Mouse (Mus musculus) midbrain, embryonic 15.5 days (tissue): ENCODE measurements around the gene Tomm34. TPM values are rescaled to one million over a fixed set of nuclear protein-coding genes. Genes with fewer than 3 reads are reported as not detected.

Experiments
- ATAC-seq: fragments of 200-750 bp; cut with Nextera tagmentation; replicated peaks from 2 replicates; pipeline ENCODE4 v1.8.0; 2017; ENCODE audit warnings: moderate TSS enrichment
- H3K27ac ChIP-seq: fragments of 300-500 bp; sonication (generic); 2 replicates; pipeline ENCODE4 v1.5.1; 2015; ENCODE audit warnings: mild to moderate bottlenecking, inconsistent platforms
- H3K27me3 ChIP-seq: fragments of 300-500 bp; sonication (generic); replicated peaks from 2 replicates; pipeline ENCODE4 v1.6.1; 2015; ENCODE audit warnings: inconsistent platforms
- H3K36me3 ChIP-seq: fragments of 300-500 bp; sonication (generic); replicated peaks from 2 replicates; pipeline ENCODE4 v1.6.1; 2015; ENCODE audit warnings: inconsistent platforms
- H3K4me1 ChIP-seq: fragments of 300-500 bp; sonication (generic); 2 replicates; pipeline ENCODE4 v1.6.1; 2015; ENCODE audit warnings: inconsistent platforms
- H3K4me2 ChIP-seq: fragments of 300-500 bp; sonication (generic); 2 replicates; pipeline ENCODE4 v1.6.1; 2015; ENCODE audit warnings: inconsistent platforms, mild to moderate bottlenecking, moderate library complexity
- H3K4me3 ChIP-seq: fragments of 300-500 bp; sonication (generic); 2 replicates; pipeline ENCODE4 v1.5.1; 2015; ENCODE audit warnings: mild to moderate bottlenecking, inconsistent platforms
- H3K9ac ChIP-seq: fragments of 300-500 bp; sonication (generic); 2 replicates; pipeline ENCODE4 v1.6.1; 2015; ENCODE audit warnings: mild to moderate bottlenecking, inconsistent platforms
- H3K9me3 ChIP-seq: fragments of 300-500 bp; sonication (generic); 2 replicates; pipeline ENCODE4 v1.6.1; 2016; ENCODE audit warnings: inconsistent platforms
- WGBS: fragments of 180-500 bp; shearing (Covaris S2); methylation state at CpG from one replicate; pipeline ENCODE4 v1.1.7; 2015; ENCODE audit warnings: mixed read lengths; 5-methylcytosine and 5-hydroxymethylcytosine counted together
- polyA plus RNA-seq: library from polyadenylated mRNA; unstranded; fragments of >200 nt; fragmentation: Nextera tagmentation; extraction: Ambion mirVana; gene quantifications from 2 replicates; pipeline ENCODE4 v1.2.1, GENCODE M21; 2015

Gene Tomm34
- 52.9 and 53.4 TPM in 2 replicates for polyA plus RNA-seq

DNA sequence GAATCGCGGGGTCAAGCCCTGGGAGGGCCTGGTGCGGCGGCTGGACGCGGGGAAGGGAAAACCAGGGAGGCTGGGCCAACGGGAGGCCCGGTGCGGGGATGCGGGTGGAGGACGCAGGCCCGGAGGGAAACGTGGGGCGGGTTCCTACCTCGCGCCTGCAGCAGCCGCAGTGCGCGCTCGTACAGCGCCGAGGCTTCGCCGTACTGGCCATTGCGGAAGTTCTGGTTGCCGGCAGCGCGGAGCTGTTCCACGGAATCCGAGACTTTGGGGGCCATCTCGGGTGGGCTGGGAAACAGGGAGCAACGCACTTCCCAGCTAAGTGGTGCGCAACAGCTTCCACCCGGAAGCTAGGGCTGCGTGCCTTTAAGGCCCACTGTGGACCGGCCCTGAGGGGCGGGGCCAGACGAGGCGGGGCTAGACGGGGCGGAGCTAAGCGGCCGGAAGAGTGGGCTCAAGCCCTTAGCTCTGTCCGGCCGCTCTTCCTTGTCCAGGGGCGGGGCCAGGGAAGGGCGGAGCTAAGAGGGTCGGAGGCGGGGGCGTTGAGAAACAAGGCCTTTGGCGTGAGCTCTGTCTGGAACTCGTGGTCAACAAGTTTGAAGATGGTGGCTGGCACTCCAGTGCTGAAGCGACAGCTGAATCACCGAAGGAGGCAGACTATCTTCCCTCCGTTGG lies at the start of gene Tomm34:
TSS of gene Tomm34 (minus strand) at position 405 of the 672 bp plus-strand sequence.
- peak within 1 kb of the TSS; percentile 93 for H3K4me3 ChIP-seq
- peak within 1 kb of the TSS; percentile 87 for H3K27ac ChIP-seq
- peaks cover 34% of the 10 kb centered on the region for H3K4me1 ChIP-seq
- under 1% methylated on average over 55 of the region's 55 CpGs for WGBS
- peak within 1 kb of the TSS; percentile 94 for H3K9ac ChIP-seq
- no peaks in the 10 kb centered on the region for H3K27me3 ChIP-seq
- no peaks in the 10 kb centered on the region for H3K36me3 ChIP-seq
- peak; percentile 96 for ATAC-seq
- peak within 1 kb of the TSS; percentile 84 for H3K4me2 ChIP-seq
- H3K9me3 ChIP-seq = no peaks in the 10 kb centered on the region

DNA sequence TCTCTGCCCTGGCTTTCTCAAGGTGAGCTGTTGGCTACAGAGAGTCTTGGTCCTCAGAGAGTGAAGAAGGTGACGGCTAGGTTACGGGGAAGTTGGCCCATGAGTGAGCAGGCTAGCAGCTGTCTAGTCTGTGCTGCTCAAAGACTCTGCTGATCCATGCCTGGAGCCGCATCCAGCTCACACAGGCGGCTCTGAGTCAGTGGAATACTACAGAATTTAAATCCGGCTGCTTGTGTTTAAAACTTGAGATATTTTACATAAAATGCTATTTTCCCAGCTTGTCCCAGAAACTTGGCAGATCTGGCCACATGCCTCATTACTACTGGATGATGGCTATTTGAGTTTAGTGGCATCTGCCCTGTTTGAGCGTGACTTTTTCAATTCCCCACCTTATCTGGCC lies 48.5 kb upstream of the Tomm34 start:
- Histone ChIP-seq H3K9ac (no peak overlapping the region), H3K4me2 (no peak overlapping the region), H3K27me3 (no peaks in the 10 kb centered on the region), H3K36me3 (peaks cover 15% of the 10 kb centered on the region; the same call in 1 of the 2 replicates), H3K9me3 (no peaks in the 10 kb centered on the region), H3K27ac (no peak overlapping the region), H3K4me3 (no peak overlapping the region), H3K4me1 (no peaks in the 10 kb centered on the region)
- ATAC-seq = no peak
- WGBS = 92% methylated on average over 6 of the region's 6 CpGs

DNA sequence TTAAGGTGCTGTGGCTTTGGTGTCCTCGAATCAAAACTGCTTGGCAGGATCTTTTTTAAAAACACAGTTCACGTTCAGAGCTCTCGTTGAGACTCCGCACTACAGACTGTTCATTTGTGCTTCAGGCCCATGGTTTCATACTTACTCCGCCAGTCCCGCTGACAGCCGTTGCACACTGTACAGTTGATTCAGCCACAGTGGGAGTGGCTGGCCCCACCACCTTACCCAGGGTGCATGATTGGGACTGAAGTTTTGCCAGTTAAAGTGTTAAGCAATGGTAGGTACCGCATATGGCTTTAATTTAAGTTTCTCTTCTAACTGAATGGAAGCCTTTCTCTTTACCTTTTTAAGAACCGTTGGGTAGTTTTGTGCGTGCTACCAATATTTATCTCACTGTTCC lies 44.6 kb upstream of the Tomm34 start:
- no peak for ATAC-seq
- 93% methylated on average over 10 of the region's 10 CpGs for WGBS

DNA sequence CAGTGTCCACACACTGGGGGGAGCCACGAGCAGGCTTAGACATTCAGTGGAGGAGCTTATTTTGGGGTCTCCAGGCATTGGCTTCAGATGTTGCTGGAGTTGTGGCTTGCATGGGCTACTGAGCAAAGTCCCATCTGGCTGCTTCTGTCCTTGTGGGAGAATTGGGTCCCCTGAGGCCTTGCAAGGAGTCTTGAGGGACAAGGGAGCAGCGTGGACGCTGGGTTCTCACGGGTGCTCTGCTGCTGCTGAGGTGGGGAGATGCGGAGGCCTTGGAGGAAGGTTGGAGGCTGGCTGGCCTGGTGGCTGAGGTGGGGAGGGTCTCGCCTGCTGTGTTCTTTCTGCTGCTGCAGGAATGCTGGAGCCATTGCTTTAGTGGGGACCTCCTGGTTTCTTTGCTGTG lies 43.1 kb upstream of the Tomm34 start:
- H3K9ac ChIP-seq = no peak overlapping the region
- no peaks in the 10 kb centered on the region for H3K4me1 ChIP-seq
- no peak overlapping the region for H3K4me3 ChIP-seq
- peaks cover 8% of the 10 kb centered on the region; the same call in 1 of the 2 replicates for H3K36me3 ChIP-seq
- 91% methylated on average over 6 of the region's 6 CpGs for WGBS
- H3K9me3 ChIP-seq = no peaks in the 10 kb centered on the region
- no peaks in the 10 kb centered on the region for H3K27me3 ChIP-seq
- H3K27ac ChIP-seq = no peak overlapping the region
- ATAC-seq = no peak
- no peak overlapping the region for H3K4me2 ChIP-seq

More for the DNA sequence above, 44.6 kb upstream of the Tomm34 start:
- Histone ChIP-seq H3K27me3 (no peaks in the 10 kb centered on the region), H3K9ac (no peak overlapping the region), H3K9me3 (no peaks in the 10 kb centered on the region), H3K4me3 (no peak overlapping the region), H3K36me3 (peaks cover 15% of the 10 kb centered on the region; the same call in 1 of the 2 replicates), H3K27ac (no peak overlapping the region), H3K4me2 (no peak overlapping the region), H3K4me1 (no peaks in the 10 kb centered on the region)

DNA sequence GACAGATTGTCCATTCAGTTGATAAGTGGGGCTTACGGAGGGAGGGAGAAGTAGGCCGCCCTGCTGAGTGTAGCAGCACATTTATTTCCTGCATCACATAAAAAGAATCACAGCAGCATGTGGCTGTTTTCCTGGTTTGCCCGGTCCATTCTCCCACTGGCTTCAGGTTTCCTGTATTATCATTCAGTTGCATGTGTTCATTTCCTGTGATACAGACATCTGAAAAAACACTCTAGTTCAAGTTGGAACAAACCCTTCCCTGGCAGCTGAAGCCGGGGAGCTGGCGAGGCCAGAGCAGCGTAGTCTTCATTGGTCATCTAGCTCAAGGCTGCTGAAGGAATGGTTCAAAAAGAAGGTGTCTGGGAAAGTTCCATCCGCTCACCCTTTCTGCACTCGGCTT lies 40.6 kb upstream of the Tomm34 start:
- Histone ChIP-seq H3K36me3 (0 out of 2 replicates have a peak, but pooled peaks cover 3% of the 10 kb centered on the region), H3K9me3 (no peaks in the 10 kb centered on the region), H3K4me3 (no peak overlapping the region), H3K27ac (no peak overlapping the region), H3K4me1 (0 out of 2 replicates have a peak, but pooled peaks cover 4% of the 10 kb centered on the region), H3K27me3 (no peaks in the 10 kb centered on the region), H3K9ac (no peak overlapping the region), H3K4me2 (no peak overlapping the region)
- no peak for ATAC-seq
- 93% methylated on average over 8 of the region's 8 CpGs for WGBS

DNA sequence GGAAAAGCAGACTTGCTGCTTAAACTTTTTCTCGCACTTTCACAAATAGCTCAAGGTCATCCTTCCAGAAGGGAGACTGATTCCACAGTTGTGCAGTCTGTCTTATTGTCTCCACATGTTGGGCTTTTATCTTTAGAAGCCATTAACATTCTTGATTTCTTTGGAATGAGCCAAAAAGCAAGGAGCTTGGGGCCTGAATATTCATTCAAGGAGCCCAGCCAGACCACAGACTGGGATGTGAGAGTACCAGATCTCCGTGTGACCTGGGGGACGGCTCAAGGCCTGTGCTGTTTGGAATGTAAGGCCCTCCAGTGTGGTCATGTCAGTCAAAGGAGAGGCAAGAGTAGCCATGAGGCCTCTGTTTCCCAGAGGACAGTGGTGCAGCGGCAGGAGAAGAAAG lies 37.5 kb upstream of the Tomm34 start:
- no peak overlapping the region for H3K4me2 ChIP-seq
- 0 out of 2 replicates have a peak, but pooled peaks cover 4% of the 10 kb centered on the region for H3K4me1 ChIP-seq
- no peaks in the 10 kb centered on the region for H3K27me3 ChIP-seq
- no peak overlapping the region for H3K27ac ChIP-seq
- 0 out of 2 replicates have a peak, but pooled peaks cover 3% of the 10 kb centered on the region for H3K36me3 ChIP-seq
- 43% methylated on average over 4 of the region's 4 CpGs for WGBS
- no peak for ATAC-seq
- no peak overlapping the region for H3K4me3 ChIP-seq
- no peak overlapping the region for H3K9ac ChIP-seq
- no peaks in the 10 kb centered on the region for H3K9me3 ChIP-seq

DNA sequence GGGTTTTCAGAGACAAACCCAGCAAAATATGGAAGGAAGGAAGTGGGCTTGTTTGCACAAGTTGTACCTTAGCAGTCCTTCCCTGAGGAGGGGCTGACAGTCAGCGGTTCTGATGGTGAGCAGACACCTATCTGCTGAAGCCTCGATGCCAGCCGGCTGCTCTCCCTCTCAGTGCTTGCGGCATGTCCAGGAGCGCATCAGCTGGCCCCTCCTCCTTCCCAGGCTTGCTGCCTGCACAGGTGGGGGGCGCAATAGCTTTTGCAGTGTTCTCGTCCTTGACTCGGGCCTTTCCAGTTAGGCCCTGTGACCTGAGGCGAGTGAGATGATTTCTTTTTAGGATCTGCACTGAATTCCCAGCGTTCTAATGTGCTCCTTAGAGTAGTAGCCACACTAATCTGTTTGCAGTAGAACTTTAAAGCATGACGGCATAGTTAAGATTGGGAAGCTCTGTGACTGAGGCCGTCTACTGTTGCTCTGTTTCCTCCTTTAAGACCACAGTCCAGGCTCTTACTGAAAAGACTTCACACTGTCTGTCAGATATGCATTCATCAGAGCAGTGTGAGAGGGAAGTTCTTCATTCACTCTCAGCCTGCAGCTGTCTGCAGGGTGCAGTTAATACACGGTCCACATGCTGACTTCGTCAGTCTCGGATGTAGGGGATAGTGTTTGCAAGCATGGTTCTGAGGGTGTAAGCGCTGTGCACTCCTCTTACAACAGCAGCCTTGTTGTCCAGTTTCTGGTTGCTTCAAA lies 36.3 kb upstream of the Tomm34 start:
- H3K27ac ChIP-seq = no peak overlapping the region
- 0 out of 2 replicates have a peak, but pooled peaks cover 4% of the 10 kb centered on the region for H3K4me1 ChIP-seq
- H3K36me3 ChIP-seq = peaks cover 3% of the 10 kb centered on the region; the same call in 1 of the 2 replicates
- no peaks in the 10 kb centered on the region for H3K27me3 ChIP-seq
- H3K9me3 ChIP-seq = no peaks in the 10 kb centered on the region
- ATAC-seq = no peak
- no peak overlapping the region for H3K9ac ChIP-seq
- no peak overlapping the region for H3K4me2 ChIP-seq
- WGBS = 54% methylated on average over 16 of the region's 16 CpGs
- H3K4me3 ChIP-seq = no peak overlapping the region

DNA sequence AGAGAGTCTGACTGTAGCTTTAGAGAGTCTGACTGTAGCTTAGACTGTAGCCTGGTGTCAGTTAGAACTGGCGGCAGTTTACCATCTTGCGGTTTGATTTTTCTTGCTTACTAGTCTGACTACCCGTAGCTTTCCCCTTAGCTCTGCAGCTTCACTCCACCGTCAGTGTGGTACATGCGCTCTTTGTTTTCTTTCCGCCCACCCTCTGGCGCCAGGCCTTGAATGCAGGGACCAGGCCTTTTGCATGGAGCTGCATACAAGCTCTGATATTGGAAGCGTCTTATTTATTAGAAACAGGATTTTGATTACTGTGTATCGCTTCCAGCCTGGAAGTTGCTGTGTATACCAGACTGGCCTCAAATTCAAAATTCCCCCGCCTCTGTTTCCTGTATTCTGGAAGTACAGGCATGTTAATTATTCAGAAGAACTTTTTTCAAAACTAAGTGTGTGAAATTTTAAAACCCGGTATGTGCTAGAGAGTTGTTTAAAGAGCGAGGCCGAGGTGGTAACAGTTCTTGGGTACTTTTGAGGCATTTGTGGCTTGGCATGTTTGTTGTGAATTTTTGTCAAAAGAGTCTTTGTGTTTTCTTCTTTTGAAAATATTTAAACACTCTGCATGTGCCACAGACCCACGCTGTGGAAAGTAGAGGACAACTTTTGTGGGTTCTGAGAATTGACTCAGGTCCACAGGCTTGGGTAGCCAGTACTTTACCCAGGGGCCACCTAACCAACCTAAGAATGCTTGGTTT lies 35.5 kb upstream of the Tomm34 start:
- ATAC-seq = no peak
- H3K27ac ChIP-seq = no peak overlapping the region
- peaks cover 3% of the 10 kb centered on the region; the same call in 1 of the 2 replicates for H3K36me3 ChIP-seq
- H3K27me3 ChIP-seq = no peaks in the 10 kb centered on the region
- no peaks in the 10 kb centered on the region for H3K9me3 ChIP-seq
- 0 out of 2 replicates have a peak, but pooled peaks cover 4% of the 10 kb centered on the region for H3K4me1 ChIP-seq
- H3K4me2 ChIP-seq = no peak overlapping the region
- WGBS = 78% methylated on average over 14 of the region's 14 CpGs
- no peak overlapping the region for H3K9ac ChIP-seq
- H3K4me3 ChIP-seq = no peak overlapping the region

DNA sequence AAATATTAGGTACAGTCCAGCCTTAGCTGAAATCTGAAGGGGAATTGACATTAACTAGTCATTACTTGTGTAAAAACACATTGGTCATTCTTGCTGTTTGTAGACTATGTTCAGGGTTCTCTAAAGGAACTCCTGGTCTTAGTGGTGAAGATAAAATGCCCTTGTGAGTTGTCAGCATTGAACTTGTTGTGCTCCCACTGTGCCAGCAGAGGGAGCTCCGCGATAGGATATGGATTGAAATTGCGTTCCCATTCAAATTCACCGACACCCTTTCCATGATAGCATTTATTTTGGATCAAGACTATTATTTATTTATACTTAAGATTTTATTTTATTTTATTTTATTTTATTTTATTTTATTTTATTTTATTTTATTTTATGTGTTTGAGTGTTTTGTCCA lies 32.5 kb upstream of the Tomm34 start:
- ATAC-seq = no peak
- Histone ChIP-seq H3K9me3 (no peaks in the 10 kb centered on the region), H3K27ac (no peak overlapping the region), H3K4me2 (no peak overlapping the region), H3K27me3 (no peaks in the 10 kb centered on the region), H3K4me3 (no peak overlapping the region), H3K4me1 (0 out of 2 replicates have a peak, but pooled peaks cover 2% of the 10 kb centered on the region), H3K36me3 (peaks cover 28% of the 10 kb centered on the region), H3K9ac (no peak overlapping the region)
- WGBS = 26% methylated on average over 4 of the region's 4 CpGs

DNA sequence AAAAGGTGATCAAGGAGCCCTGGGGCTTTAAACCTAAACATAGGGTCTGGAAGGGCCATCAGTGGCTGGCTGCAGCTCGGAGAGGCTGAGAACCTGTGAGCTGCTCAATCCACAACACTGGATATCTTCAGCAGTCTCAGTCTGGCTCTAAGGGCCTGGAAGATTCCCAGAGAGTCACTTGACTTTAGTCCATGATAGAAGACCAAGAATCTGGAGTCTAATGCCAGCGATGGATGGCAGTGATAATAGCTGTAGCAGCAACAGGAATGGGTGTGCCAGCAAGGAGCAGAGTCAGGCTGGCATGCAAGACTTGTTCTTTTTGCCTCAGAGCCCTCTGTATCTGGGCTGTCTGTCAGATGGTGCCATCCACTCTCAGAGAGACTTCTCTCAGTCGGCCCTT lies 31.4 kb upstream of the Tomm34 start:
- ATAC-seq = no peak
- H3K4me3 ChIP-seq = no peak overlapping the region
- H3K9ac ChIP-seq = no peak overlapping the region
- WGBS = 92% methylated on average over 3 of the region's 3 CpGs
- H3K36me3 ChIP-seq = peaks cover 28% of the 10 kb centered on the region
- no peaks in the 10 kb centered on the region for H3K27me3 ChIP-seq
- no peaks in the 10 kb centered on the region for H3K9me3 ChIP-seq
- no peak overlapping the region for H3K27ac ChIP-seq
- H3K4me2 ChIP-seq = no peak overlapping the region
- no peaks in the 10 kb centered on the region for H3K4me1 ChIP-seq

DNA sequence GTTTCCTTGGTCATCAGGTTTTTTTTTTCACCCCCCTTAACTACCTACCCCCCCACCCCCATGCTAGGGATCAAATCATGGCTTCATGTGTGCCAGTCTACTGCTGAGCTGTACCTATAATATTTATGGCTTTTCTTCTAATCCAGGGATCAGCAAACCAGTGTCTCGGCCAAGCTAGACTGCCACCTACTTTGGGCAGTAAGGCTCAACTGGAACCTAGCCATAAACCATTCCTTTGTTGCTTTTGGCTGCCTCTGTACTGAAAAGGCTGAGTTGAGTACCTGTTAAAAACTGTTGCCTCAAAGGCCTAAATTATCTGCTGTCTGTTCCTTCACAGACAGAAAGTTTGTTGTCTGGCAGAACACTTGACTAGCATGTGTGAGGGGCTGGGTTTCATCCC lies 31.0 kb upstream of the Tomm34 start:
- 66% methylated on average over 1 of the region's 1 CpGs for WGBS
- peaks cover 28% of the 10 kb centered on the region for H3K36me3 ChIP-seq
- no peak for ATAC-seq
- H3K9me3 ChIP-seq = no peaks in the 10 kb centered on the region
- H3K4me1 ChIP-seq = no peaks in the 10 kb centered on the region
- H3K9ac ChIP-seq = no peak overlapping the region
- H3K27ac ChIP-seq = no peak overlapping the region
- no peak overlapping the region for H3K4me3 ChIP-seq
- H3K4me2 ChIP-seq = no peak overlapping the region
- no peaks in the 10 kb centered on the region for H3K27me3 ChIP-seq

DNA sequence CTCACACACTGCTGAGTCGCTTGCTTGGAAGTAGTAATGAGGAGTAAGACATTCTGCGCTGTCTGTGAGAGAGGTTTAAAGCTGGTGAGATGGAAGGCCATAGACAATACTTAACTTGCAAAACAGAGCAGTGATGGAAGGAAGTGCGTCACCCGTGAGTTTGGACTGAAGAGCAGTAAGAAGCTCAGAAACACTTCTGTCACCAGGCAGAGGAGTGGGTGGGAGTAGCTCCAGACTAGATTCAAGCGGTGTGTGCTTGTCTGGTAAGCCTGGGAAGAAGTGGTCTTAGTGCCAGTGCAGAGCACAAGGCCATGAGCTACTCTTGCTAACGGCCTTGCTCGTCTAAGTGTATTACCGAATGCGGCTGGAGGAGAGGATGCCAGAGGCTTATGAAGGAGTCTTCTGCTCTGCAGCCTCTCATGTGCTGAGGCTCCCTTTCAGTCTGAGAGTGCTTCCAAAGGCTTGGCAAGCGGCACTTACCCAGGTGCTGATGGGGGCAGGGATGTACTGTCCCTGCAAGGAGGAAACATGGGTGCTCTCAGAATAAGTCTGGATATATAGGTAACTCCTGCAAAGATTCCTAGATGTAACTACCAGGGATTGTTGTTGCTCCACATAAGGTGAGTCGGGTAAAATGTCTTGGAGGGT lies 27.8 kb upstream of the Tomm34 start:
- no peaks in the 10 kb centered on the region for H3K27me3 ChIP-seq
- H3K4me3 ChIP-seq = no peak overlapping the region
- no peak overlapping the region for H3K4me2 ChIP-seq
- H3K27ac ChIP-seq = no peak overlapping the region
- ATAC-seq = no peak
- peaks cover 28% of the 10 kb centered on the region for H3K36me3 ChIP-seq
- H3K9me3 ChIP-seq = no peaks in the 10 kb centered on the region
- no peaks in the 10 kb centered on the region for H3K4me1 ChIP-seq
- WGBS = 94% methylated on average over 11 of the region's 11 CpGs
- no peak overlapping the region for H3K9ac ChIP-seq
